Mouse (Mus musculus) cortical plate, adult 2 months (tissue): ENCODE results near the gene Fgfr2.

Source experiments
- CTCF ChIP-seq: fragments of 200-500 bp; IDR thresholded peaks from 2 replicates; pipeline ENCODE4 v1.5.1; 2011; ENCODE audit warnings: mild to moderate bottlenecking, control low read depth, low read length; ENCODE audit not compliant: insufficient read depth; ENCODE audit errors: extremely low read depth
- POLR2A ChIP-seq: fragments of 200-500 bp; IDR thresholded peaks from 2 replicates; pipeline ENCODE4 v1.6.1; 2011; ENCODE audit warnings: mild to moderate bottlenecking, low read length, control low read depth; ENCODE audit not compliant: insufficient read depth; ENCODE audit errors: extremely low read depth

- TF ChIP-seq CTCF (no peak), POLR2A (no peak)
Measured at GRCm38 (mm10) chr7:132934743-132935142, 188.4 kb downstream of the Fgfr2 start.
